23 mouse cellular contexts compared by ENCODE assay signal in genomic region chr13:10332762-10333161, GRCm38 (mm10). TPM values are rescaled to one million over a fixed set of nuclear protein-coding genes. Genes with fewer than 3 reads are reported as not detected.
DNase-seq lines count a peak whose midpoint lies in the region; ATAC-seq and TF ChIP-seq lines count a peak whose summit lies in the region.
"Had no signal": no experiment of that assay in that cellular context is flagged by ENCODE, and none has a peak within 500 bp of the region (broad histone marks: within the 10 kb centered on the region; RNA-seq: fewer than 3 reads in every experiment).

No protein-coding gene starts in this region.

- no peaks in the 10 kb centered on the region for H3K27me3 ChIP-seq in neural tube, embryonic 13.5 days
- H3K27me3 ChIP-seq in neural tube, embryonic 14.5 days (ENCODE audit: control insufficient read depth, insufficient read depth, low read length), result no peaks in the 10 kb centered on the region
- H3K27me3 ChIP-seq in neural tube, embryonic 15.5 days (replicated peaks), result no peaks in the 10 kb centered on the region
- no peaks in the 10 kb centered on the region for H3K27me3 ChIP-seq in hindbrain, postnatal 0 days (ENCODE audit: insufficient read depth, low read length)
- H3K27me3 ChIP-seq: CH12.LX had no signal

- H3K9ac ChIP-seq in neural tube, embryonic 13.5 days, result no peak overlapping the region
- H3K9ac ChIP-seq in neural tube, embryonic 14.5 days (replicated peaks; ENCODE audit: low read depth, low read length), result no peak overlapping the region
- H3K9ac ChIP-seq in neural tube, embryonic 15.5 days (replicated peaks), result no peak overlapping the region
- H3K9ac ChIP-seq in hindbrain, postnatal 0 days (replicated peaks; ENCODE audit: low read length), result no peak overlapping the region

- H3K27ac ChIP-seq in neural tube, embryonic 13.5 days (replicated peaks), result no peak overlapping the region
- no peak overlapping the region for H3K27ac ChIP-seq in neural tube, embryonic 14.5 days (ENCODE audit: low read depth, low read length)
- H3K27ac ChIP-seq in neural tube, embryonic 15.5 days (replicated peaks), result no peak overlapping the region
- no peak overlapping the region for H3K27ac ChIP-seq in hindbrain, postnatal 0 days

- no peaks in the 10 kb centered on the region for H3K36me3 ChIP-seq in neural tube, embryonic 13.5 days
- no peaks in the 10 kb centered on the region for H3K36me3 ChIP-seq in neural tube, embryonic 14.5 days (ENCODE audit: control insufficient read depth, insufficient read depth, low read length)
- no peaks in the 10 kb centered on the region for H3K36me3 ChIP-seq in neural tube, embryonic 15.5 days
- no peaks in the 10 kb centered on the region for H3K36me3 ChIP-seq in hindbrain, postnatal 0 days (ENCODE audit: insufficient read depth, low read length)
- H3K36me3 ChIP-seq: G1E had no signal

- 78% methylated on average over 4 of the region's 4 CpGs for WGBS in neural tube, embryonic 13.5 days
- WGBS in neural tube, embryonic 14.5 days, result 69% methylated on average over 4 of the region's 4 CpGs
- WGBS in neural tube, embryonic 15.5 days, result 56% methylated on average over 4 of the region's 4 CpGs
- WGBS in hindbrain, postnatal 0 days, result 88% methylated on average over 4 of the region's 4 CpGs

- H3K4me1 ChIP-seq in neural tube, embryonic 13.5 days (replicated peaks), result no peaks in the 10 kb centered on the region
- no peaks in the 10 kb centered on the region for H3K4me1 ChIP-seq in neural tube, embryonic 14.5 days (ENCODE audit: control insufficient read depth, insufficient read depth, low read length)
- no peaks in the 10 kb centered on the region for H3K4me1 ChIP-seq in neural tube, embryonic 15.5 days
- no peaks in the 10 kb centered on the region for H3K4me1 ChIP-seq in hindbrain, postnatal 0 days (ENCODE audit: insufficient read depth, low read length)

- TF ChIP-seq CTCF in hindbrain, postnatal 0 days (IDR thresholded peaks at IDR 0.05; ENCODE audit: low read depth), result no peak

- DNase-seq in neural tube, embryonic 10.5 days (ENCODE audit: extremely low spot score, low spot score), result no peak
- no peak for DNase-seq in hindbrain, postnatal 0 days (ENCODE audit: low spot score)
- DNase-seq in gastrocnemius, postnatal 10 days, result no peak
- DNase-seq: adrenal gland, adult 2 months; adrenal gland, adult 8-10 months; adrenal gland, postnatal 10 days; adrenal gland, postnatal 14 days; adrenal gland, postnatal 25 days; adrenal gland, postnatal 36 days; B cell, adult 2 months; cerebellum, adult 11 months; cerebellum, adult 11-12 months; cerebellum, adult 18-20 months had no signal

- peak; percentile 61; the same call in 1 of the 2 replicates for ATAC-seq in neural tube, embryonic 13.5 days (ENCODE audit: low read depth)
- peak; percentile 34; the same call in 1 of the 2 replicates for ATAC-seq in neural tube, embryonic 14.5 days (ENCODE audit: low read depth)
- ATAC-seq in neural tube, embryonic 15.5 days (ENCODE audit: low FRiP score), result peak; percentile 63
- ATAC-seq in hindbrain, postnatal 0 days, result no peak
- ATAC-seq: activated CD4-positive, CD25-positive, alpha-beta regulatory T cell, adult 4 months; CD4-positive, CD25-positive, alpha-beta regulatory T cell, adult 4 months; Patski had no signal

- no peak overlapping the region for H3K4me2 ChIP-seq in neural tube, embryonic 13.5 days
- no peak overlapping the region for H3K4me2 ChIP-seq in neural tube, embryonic 14.5 days (ENCODE audit: low read depth, low read length)
- H3K4me2 ChIP-seq in neural tube, embryonic 15.5 days, result no peak overlapping the region
- no peak overlapping the region for H3K4me2 ChIP-seq in hindbrain, postnatal 0 days (ENCODE audit: low read depth, low read length)

- no peak overlapping the region for H3K4me3 ChIP-seq in neural tube, embryonic 13.5 days
- H3K4me3 ChIP-seq in neural tube, embryonic 14.5 days (ENCODE audit: low read depth, low read length), result no peak overlapping the region
- H3K4me3 ChIP-seq in neural tube, embryonic 15.5 days (replicated peaks), result no peak overlapping the region
- no peak overlapping the region for H3K4me3 ChIP-seq in hindbrain, postnatal 0 days (ENCODE audit: low read length)

- H3K9me3 ChIP-seq in neural tube, embryonic 13.5 days, result no peaks in the 10 kb centered on the region
- no peaks in the 10 kb centered on the region for H3K9me3 ChIP-seq in neural tube, embryonic 14.5 days (ENCODE audit: control insufficient read depth, low read length)
- H3K9me3 ChIP-seq in neural tube, embryonic 15.5 days (replicated peaks), result no peaks in the 10 kb centered on the region
- no peaks in the 10 kb centered on the region for H3K9me3 ChIP-seq in hindbrain, postnatal 0 days (ENCODE audit: low read length)
- H3K9me3 ChIP-seq: G1E had no signal

RNA-seq across cellular contexts. Expression of gene Chrm3, which starts 27.9 kb away (rescaled TPM):
- polyA plus RNA-seq in neural tube, embryonic 13.5 days (2015; fragmentation: Nextera tagmentation; extraction: Ambion mirVana), result 1.6 and 2.4 TPM in 2 replicates
- 2.1 and 5.2 TPM in 2 replicates for polyA plus RNA-seq in neural tube, embryonic 14.5 days (2014; fragmentation: Nextera tagmentation; extraction: Ambion mirVana)
- polyA plus RNA-seq in neural tube, embryonic 15.5 days (2015; fragmentation: Nextera tagmentation; extraction: Ambion mirVana), result 2.6 and 3.4 TPM in 2 replicates
- 36.0 and 37.3 TPM in 2 replicates for total RNA-seq in hindbrain, postnatal 0 days (2014; rRNA removed)
- 3.0 and 3.5 TPM in 2 replicates for polyA plus RNA-seq in hindbrain, postnatal 0 days (2015; fragmentation: Nextera tagmentation; extraction: Ambion mirVana)
- total RNA-seq in gastrocnemius, postnatal 10 days (2021), result 1 to 10 TPM in 1 of 2 experiments, under 1 TPM in 1; 0.80 to 1.1 TPM
- total RNA-seq: CH12.LX, MEL had no signal
- polyA plus RNA-seq: C2C12, G1E, Patski had no signal
